Mouse (Mus musculus): Measurements from ENCODE around the gene Chst14. TPM values are rescaled to one million over a fixed set of nuclear protein-coding genes. Genes with fewer than 3 reads are reported as not detected.

Gene Chst14
- polyA plus RNA-seq, 1 experiment, result 4.2 TPM

DNA sequence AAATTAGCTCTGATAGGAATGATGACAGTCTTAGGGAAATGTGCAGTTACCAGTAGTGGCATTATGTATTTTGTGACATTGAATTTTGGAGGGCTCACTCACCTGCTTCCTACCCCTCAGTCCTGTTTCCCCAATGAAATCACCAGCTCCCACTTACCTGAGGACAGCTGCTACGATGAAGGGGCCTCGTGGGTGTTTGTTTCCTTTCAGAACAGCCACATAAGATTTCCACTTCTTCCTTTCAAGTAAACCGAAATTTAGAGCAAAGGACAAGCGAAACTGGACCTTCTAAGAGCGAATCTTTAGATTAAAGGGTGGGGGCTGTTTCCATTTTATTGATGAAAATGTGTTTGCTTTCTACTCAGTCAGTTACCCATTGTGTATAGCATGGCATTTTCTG is 45.8 kb downstream of the Chst14 start:
- Histone ChIP-seq H3K4me3 (ENCODE audit: insufficient read depth, low read depth, low read length) (no peak overlapping the region), H3K27ac (replicated peaks; ENCODE audit: low read depth, low read length) (no peak overlapping the region), H3K4me1 (ENCODE audit: control insufficient read depth, insufficient read depth, insufficient read length, low read length) (no peaks in the 10 kb centered on the region)

DNA sequence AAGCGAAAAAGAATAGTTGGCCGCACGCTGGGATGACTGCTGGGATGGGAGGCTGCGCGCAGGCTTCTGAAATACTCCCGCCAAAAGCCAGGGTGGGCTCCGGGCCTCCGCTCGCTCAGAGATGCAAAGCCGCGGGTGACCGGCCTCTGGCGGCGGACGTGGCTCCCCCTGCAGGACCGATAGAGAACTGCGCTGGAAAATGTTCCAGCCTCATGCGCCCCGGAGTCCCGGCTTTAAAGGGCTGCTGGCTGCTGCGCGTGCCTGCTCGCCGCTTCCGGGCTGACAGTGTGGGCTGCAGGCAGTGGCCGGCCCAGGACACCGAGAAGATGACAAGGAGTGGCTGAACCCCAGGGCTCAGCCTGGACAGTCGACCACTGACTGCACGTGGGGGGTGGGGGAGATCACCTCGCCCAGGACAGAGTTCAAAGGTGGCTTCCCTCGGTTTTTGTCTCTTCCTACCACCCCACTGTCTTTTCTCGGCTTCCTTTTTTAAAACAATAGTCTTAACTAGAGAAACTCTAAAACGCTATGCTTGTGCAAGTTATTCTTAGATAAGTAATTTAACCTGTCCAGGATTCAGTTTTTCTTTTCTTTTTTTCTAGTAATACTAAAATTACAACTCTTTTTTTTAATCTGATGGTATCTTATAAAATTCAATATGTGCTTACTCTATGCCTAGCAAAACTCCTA is 46.5 kb downstream of the Chst14 start:
- no peak overlapping the region for H3K27ac ChIP-seq (replicated peaks; ENCODE audit: low read depth, low read length)
- peak overlapping the region; percentile 39 for H3K4me3 ChIP-seq (ENCODE audit: insufficient read depth, low read depth, low read length)

DNA sequence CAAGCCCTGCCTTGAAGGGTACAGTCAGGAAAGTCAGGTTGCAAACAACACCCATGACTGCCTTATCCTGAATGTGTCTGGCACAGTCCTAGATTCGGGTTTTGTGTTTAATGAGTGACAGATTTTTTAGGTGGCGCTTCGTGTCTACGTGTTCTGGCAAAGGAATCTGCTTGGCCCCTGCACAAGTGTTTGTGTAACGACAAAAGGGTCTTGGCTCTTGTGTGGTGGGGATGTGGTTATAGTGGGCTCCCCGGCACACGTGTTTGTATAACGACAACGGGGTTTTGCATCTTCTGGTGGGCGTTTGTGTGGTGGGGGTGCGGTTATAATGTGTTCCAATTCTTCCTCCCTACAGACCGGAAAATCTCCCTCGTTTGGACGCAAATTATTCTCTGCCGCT is 49.6 kb downstream of the Chst14 start:
- peak overlapping the region; percentile 65 for H3K4me3 ChIP-seq (ENCODE audit: insufficient read depth, low read depth, low read length)
- H3K27ac ChIP-seq (replicated peaks; ENCODE audit: low read depth, low read length), result no peak overlapping the region
- no peaks in the 10 kb centered on the region for H3K4me1 ChIP-seq (ENCODE audit: control insufficient read depth, insufficient read depth, insufficient read length, low read length)

More for the DNA sequence above, 46.5 kb downstream of the Chst14 start:
- H3K4me1 ChIP-seq (ENCODE audit: control insufficient read depth, insufficient read depth, insufficient read length, low read length), result no peaks in the 10 kb centered on the region

DNA sequence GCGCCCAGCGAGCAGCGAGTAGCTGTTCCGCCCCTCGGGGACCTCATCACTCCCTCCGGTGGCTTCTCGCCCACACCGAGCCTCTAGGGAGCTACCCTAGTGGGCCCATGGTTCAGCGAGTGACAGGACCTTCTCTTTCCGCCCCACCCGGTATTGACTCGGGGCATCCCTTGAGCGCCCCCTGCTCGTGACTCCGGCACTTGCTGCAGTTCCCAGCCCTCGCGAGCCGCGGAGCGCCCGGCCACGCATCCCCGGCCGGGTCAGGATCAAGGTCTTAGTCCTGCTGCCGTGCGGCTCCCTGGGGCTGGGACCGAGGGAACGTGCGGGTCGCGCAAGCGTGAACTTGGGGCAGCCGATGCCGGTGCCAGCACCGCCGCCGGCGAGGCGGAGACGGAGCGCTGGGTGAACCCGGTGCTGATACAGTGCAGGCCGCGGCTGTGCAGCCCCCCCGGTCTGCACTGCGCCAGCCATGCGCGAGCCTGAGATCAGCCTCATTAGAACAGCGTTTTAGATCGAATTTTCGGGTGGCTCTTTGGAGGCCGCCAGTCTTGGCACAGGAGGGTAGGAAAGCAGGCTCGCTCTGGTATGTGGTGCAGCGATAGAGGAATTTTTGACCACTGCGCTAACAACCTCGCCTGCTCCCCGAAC is 50.1 kb downstream of the Chst14 start:
- Histone ChIP-seq H3K4me1 (ENCODE audit: control insufficient read depth, insufficient read depth, insufficient read length, low read length) (no peaks in the 10 kb centered on the region), H3K27ac (replicated peaks; ENCODE audit: low read depth, low read length) (no peak overlapping the region), H3K4me3 (ENCODE audit: insufficient read depth, low read depth, low read length) (peak overlapping the region; percentile 65)

DNA sequence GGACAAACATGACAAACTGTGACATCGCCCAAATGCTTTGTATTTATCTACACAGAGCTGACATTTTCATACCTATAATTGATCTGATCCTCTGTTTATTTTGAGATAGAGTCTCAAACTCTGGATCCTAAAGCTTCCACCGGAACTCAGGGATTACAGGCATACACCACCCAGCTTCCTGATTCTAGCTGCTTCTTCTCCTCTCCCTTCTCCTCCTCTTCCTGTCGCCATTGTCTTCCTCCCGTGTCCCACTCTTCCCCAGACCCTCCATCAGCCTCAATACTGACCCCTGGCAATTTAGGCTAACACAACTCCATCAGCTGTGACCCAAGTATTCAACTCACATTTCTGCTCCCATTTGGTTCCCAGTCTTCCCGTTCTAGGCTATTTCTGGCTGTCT is 50.6 kb downstream of the Chst14 start:
- Histone ChIP-seq H3K27ac (replicated peaks; ENCODE audit: low read depth, low read length) (no peak overlapping the region), H3K4me3 (ENCODE audit: insufficient read depth, low read depth, low read length) (peak overlapping the region; percentile 65; the same call in 1 of the 2 replicates), H3K4me1 (ENCODE audit: control insufficient read depth, insufficient read depth, insufficient read length, low read length) (no peaks in the 10 kb centered on the region)

DNA sequence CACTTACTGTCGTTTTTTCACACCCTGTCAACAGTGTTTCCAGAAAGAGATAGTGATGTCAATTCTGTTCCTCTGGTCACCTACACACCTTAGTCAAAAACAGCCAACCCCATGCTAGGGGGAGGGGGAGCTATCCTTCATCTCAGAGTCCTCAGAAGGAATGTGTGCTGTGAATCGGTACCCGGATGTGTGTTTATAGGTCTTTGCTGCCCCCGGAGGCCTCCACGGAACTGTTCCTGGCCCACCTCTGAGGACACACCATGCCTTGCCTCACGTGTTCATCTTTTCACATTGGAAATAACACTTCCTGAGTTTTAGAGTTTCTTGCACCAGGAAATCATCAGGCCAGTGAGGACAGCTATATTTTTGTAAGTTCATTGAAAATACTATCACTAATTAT is 51.8 kb downstream of the Chst14 start:
- no peaks in the 10 kb centered on the region for H3K4me1 ChIP-seq (ENCODE audit: control insufficient read depth, insufficient read depth, insufficient read length, low read length)
- H3K27ac ChIP-seq (replicated peaks; ENCODE audit: low read depth, low read length), result no peak overlapping the region
- no peak overlapping the region for H3K4me3 ChIP-seq (ENCODE audit: insufficient read depth, low read depth, low read length)

Other genes starting within 250 kb of the Chst14 start
- not detected in 2 replicates for gene Ankrd63, start 222.5 kb upstream of the Chst14 start, polyA plus RNA-seq (2012; ENCODE audit: insufficient read depth, insufficient read length, missing spikeins)
- 0.67 and 0.71 TPM in 2 replicates for gene Plcb2, start 198.1 kb upstream of the Chst14 start, polyA plus RNA-seq (2012; ENCODE audit: insufficient read depth, insufficient read length, missing spikeins)
- gene Inafm2, start 180.7 kb upstream of the Chst14 start, polyA plus RNA-seq (2012; ENCODE audit: insufficient read depth, insufficient read length, missing spikeins), result 41.7 and 48.7 TPM in 2 replicates
- 4.0 and 4.8 TPM in 2 replicates for gene Ccdc9b, start 163.8 kb upstream of the Chst14 start, polyA plus RNA-seq (2012; ENCODE audit: insufficient read depth, insufficient read length, missing spikeins)
- gene Phgr1, start 153.7 kb upstream of the Chst14 start, polyA plus RNA-seq (2012; ENCODE audit: insufficient read depth, insufficient read length, missing spikeins), result not detected in 2 replicates
- gene Disp2, start 146.8 kb upstream of the Chst14 start, polyA plus RNA-seq (2012; ENCODE audit: insufficient read depth, insufficient read length, missing spikeins), result 0.32 and 0.38 TPM in 2 replicates
- 1.5 TPM in 1 of 2 replicates, not detected in the other for gene Knstrn, start 112.5 kb upstream of the Chst14 start, polyA plus RNA-seq (2012; ENCODE audit: insufficient read depth, insufficient read length, missing spikeins)
- 134 and 164 TPM in 2 replicates for gene Ivd, start 64.5 kb upstream of the Chst14 start, polyA plus RNA-seq (2012; ENCODE audit: insufficient read depth, insufficient read length, missing spikeins)
- 3.8 and 4.3 TPM in 2 replicates for gene Bahd1, start 26.1 kb upstream of the Chst14 start, polyA plus RNA-seq (2012; ENCODE audit: insufficient read depth, insufficient read length, missing spikeins)
- gene Ccdc32, start 102.9 kb downstream of the Chst14 start, polyA plus RNA-seq (2012; ENCODE audit: insufficient read depth, insufficient read length, missing spikeins), result 13.3 and 19.1 TPM in 2 replicates
- gene Rpusd2, start 108.3 kb downstream of the Chst14 start, polyA plus RNA-seq (2012; ENCODE audit: insufficient read depth, insufficient read length, missing spikeins), result 1.4 and 2.3 TPM in 2 replicates
- gene Knl1, start 120.6 kb downstream of the Chst14 start, polyA plus RNA-seq (2012; ENCODE audit: insufficient read depth, insufficient read length, missing spikeins), result not detected in 2 replicates
- gene Rad51, start 186.3 kb downstream of the Chst14 start, polyA plus RNA-seq (2012; ENCODE audit: insufficient read depth, insufficient read length, missing spikeins), result 0.83 TPM in 1 of 2 replicates, not detected in the other
- gene Rmdn3, start 230.5 kb downstream of the Chst14 start, polyA plus RNA-seq (2012; ENCODE audit: insufficient read depth, insufficient read length, missing spikeins), result 124 and 184 TPM in 2 replicates
- gene Gchfr, start 241.3 kb downstream of the Chst14 start, polyA plus RNA-seq (2012; ENCODE audit: insufficient read depth, insufficient read length, missing spikeins), result 1.7 and 2.4 TPM in 2 replicates
- gene Gm14137, start 248.0 kb downstream of the Chst14 start, polyA plus RNA-seq (2012; ENCODE audit: insufficient read depth, insufficient read length, missing spikeins), result not detected in 2 replicates

All from brown adipose tissue, adult 24 weeks (tissue).